8 mouse cellular contexts compared by ENCODE assay signal in genomic region chr1:183055608-183056288, GRCm38 (mm10).
DNase-seq lines count a peak whose midpoint lies in the region; ATAC-seq and TF ChIP-seq lines count a peak whose summit lies in the region.

No protein-coding gene starts in this region.

- TF ChIP-seq EP300 in heart, postnatal 0 days (IDR thresholded peaks at IDR 0.05; ENCODE audit: low read depth) = no peak

- no peak overlapping the region for H3K4me2 ChIP-seq in hindbrain, embryonic 15.5 days
- no peak overlapping the region for H3K4me2 ChIP-seq in hindbrain, embryonic 13.5 days
- no peak overlapping the region for H3K4me2 ChIP-seq in heart, postnatal 0 days (ENCODE audit: low read depth, low read length)
- H3K4me2 ChIP-seq in lung, embryonic 14.5 days = no peak overlapping the region

- 71% methylated on average over 2 of the region's 2 CpGs for WGBS in hindbrain, embryonic 15.5 days
- WGBS in hindbrain, embryonic 13.5 days = 62% methylated on average over 2 of the region's 2 CpGs
- WGBS in heart, postnatal 0 days = 17% methylated on average over 2 of the region's 2 CpGs
- WGBS in lung, embryonic 14.5 days = 55% methylated on average over 2 of the region's 2 CpGs

- peaks cover 10% of the 10 kb centered on the region; the same call in 1 of the 2 replicates for H3K4me1 ChIP-seq in hindbrain, embryonic 15.5 days (replicated peaks)
- H3K4me1 ChIP-seq in hindbrain, embryonic 13.5 days (replicated peaks) = peaks cover 8% of the 10 kb centered on the region
- peaks cover 16% of the 10 kb centered on the region for H3K4me1 ChIP-seq in heart, postnatal 0 days (ENCODE audit: control insufficient read depth, insufficient read depth)
- H3K4me1 ChIP-seq in lung, embryonic 14.5 days (ENCODE audit: insufficient read depth) = 0 out of 2 replicates have a peak, but pooled peaks cover 2% of the 10 kb centered on the region

- no peak for TF ChIP-seq CTCF in heart, postnatal 0 days (IDR thresholded peaks at IDR 0.05; ENCODE audit: low read depth)
- TF ChIP-seq CTCF in lung, embryonic 14.5 days (IDR thresholded peaks at IDR 0.05; ENCODE audit: low read depth) = no peak

- H3K27ac ChIP-seq in hindbrain, embryonic 15.5 days (replicated peaks) = no peak overlapping the region
- no peak overlapping the region for H3K27ac ChIP-seq in hindbrain, embryonic 13.5 days
- H3K27ac ChIP-seq in heart, postnatal 0 days (ENCODE audit: low read depth) = peak overlapping the region; percentile 47; the same call in 1 of the 2 replicates
- no peak overlapping the region for H3K27ac ChIP-seq in lung, embryonic 14.5 days (ENCODE audit: low read depth)

- no peaks in the 10 kb centered on the region for H3K27me3 ChIP-seq in hindbrain, embryonic 15.5 days
- H3K27me3 ChIP-seq in hindbrain, embryonic 13.5 days = peaks cover 3% of the 10 kb centered on the region; the same call in 1 of the 2 replicates
- no peaks in the 10 kb centered on the region for H3K27me3 ChIP-seq in heart, postnatal 0 days (ENCODE audit: control insufficient read depth, insufficient read depth, low read length)
- H3K27me3 ChIP-seq in lung, embryonic 14.5 days (ENCODE audit: insufficient read depth, low read length) = peaks cover 18% of the 10 kb centered on the region

- no peaks in the 10 kb centered on the region for H3K36me3 ChIP-seq in hindbrain, embryonic 15.5 days
- H3K36me3 ChIP-seq in hindbrain, embryonic 13.5 days = no peaks in the 10 kb centered on the region
- H3K36me3 ChIP-seq in heart, postnatal 0 days (replicated peaks; ENCODE audit: control insufficient read depth, insufficient read depth, low read length) = no peaks in the 10 kb centered on the region
- no peaks in the 10 kb centered on the region for H3K36me3 ChIP-seq in lung, embryonic 14.5 days (ENCODE audit: insufficient read depth)

- no peaks in the 10 kb centered on the region for H3K9me3 ChIP-seq in hindbrain, embryonic 15.5 days
- no peaks in the 10 kb centered on the region for H3K9me3 ChIP-seq in hindbrain, embryonic 13.5 days
- H3K9me3 ChIP-seq in heart, postnatal 0 days (replicated peaks; ENCODE audit: control insufficient read depth, low read length) = no peaks in the 10 kb centered on the region
- H3K9me3 ChIP-seq in lung, embryonic 14.5 days (ENCODE audit: low read depth, low read length) = no peaks in the 10 kb centered on the region

- H3K4me3 ChIP-seq in hindbrain, embryonic 15.5 days = no peak overlapping the region
- H3K4me3 ChIP-seq in hindbrain, embryonic 13.5 days = no peak overlapping the region
- H3K4me3 ChIP-seq in heart, postnatal 0 days (ENCODE audit: low read depth, low read length) = no peak overlapping the region
- H3K4me3 ChIP-seq in lung, embryonic 14.5 days (ENCODE audit: low read depth, low read length) = no peak overlapping the region

- peak; percentile 77 for DNase-seq in adrenal gland, postnatal 10 days
- DNase-seq in heart, postnatal 0 days (ENCODE audit: low spot score) = peak; percentile 49
- peak; percentile 83 for DNase-seq in lung, embryonic 14.5 days
- no peak for DNase-seq in layer of hippocampus, postnatal 25 days (ENCODE audit: extremely low spot score in 1 of 2, low spot score in 1 of 2)
- no peak for DNase-seq in frontal cortex, postnatal 10 days (ENCODE audit: low spot score in 2 of 2)

- H3K9ac ChIP-seq in hindbrain, embryonic 15.5 days = no peak overlapping the region
- no peak overlapping the region for H3K9ac ChIP-seq in hindbrain, embryonic 13.5 days
- no peak overlapping the region for H3K9ac ChIP-seq in heart, postnatal 0 days (replicated peaks; ENCODE audit: low read depth, low read length)
- H3K9ac ChIP-seq in lung, embryonic 14.5 days = no peak overlapping the region

- peak; percentile 54; the same call in 1 of the 2 replicates for ATAC-seq in hindbrain, embryonic 15.5 days (ENCODE audit: low FRiP score, low read depth)
- ATAC-seq in hindbrain, embryonic 13.5 days (ENCODE audit: low FRiP score) = no peak
- peak; percentile 46 for ATAC-seq in heart, postnatal 0 days (ENCODE audit: insufficient read depth, low read depth)
- peak; percentile 69; the same call in 1 of the 2 replicates for ATAC-seq in lung, embryonic 14.5 days (ENCODE audit: insufficient read depth)
- no peak for ATAC-seq in activated CD4-positive, CD25-positive, alpha-beta regulatory T cell, adult 4 months

Comparison
In these comparisons a context has a peak if more than half of its experiments do, and no peak if none do; other contexts are left out.
1. ATAC-seq: peak in hindbrain, embryonic 15.5 days (single experiment), heart, postnatal 0 days (single experiment) and lung, embryonic 14.5 days (single experiment); none in hindbrain, embryonic 13.5 days (single experiment) and activated CD4-positive, CD25-positive, alpha-beta regulatory T cell, adult 4 months (single experiment).
2. DNase-seq: peak in adrenal gland, postnatal 10 days (single experiment), heart, postnatal 0 days (single experiment) and lung, embryonic 14.5 days (single experiment); none in layer of hippocampus, postnatal 25 days (0 of 2) and frontal cortex, postnatal 10 days (0 of 2).